Mouse (Mus musculus) thymus, adult 18-20 months (tissue): Measurements from ENCODE around the gene Gm20696.

ENCODE experiments used
- DNase-seq, 2 experiments: peaks; one replicate each; pipeline ENCODE4 v3.0.0; 2022; ENCODE audit warnings: mixed read lengths in 2 of 2

Gm20696 gene

DNA sequence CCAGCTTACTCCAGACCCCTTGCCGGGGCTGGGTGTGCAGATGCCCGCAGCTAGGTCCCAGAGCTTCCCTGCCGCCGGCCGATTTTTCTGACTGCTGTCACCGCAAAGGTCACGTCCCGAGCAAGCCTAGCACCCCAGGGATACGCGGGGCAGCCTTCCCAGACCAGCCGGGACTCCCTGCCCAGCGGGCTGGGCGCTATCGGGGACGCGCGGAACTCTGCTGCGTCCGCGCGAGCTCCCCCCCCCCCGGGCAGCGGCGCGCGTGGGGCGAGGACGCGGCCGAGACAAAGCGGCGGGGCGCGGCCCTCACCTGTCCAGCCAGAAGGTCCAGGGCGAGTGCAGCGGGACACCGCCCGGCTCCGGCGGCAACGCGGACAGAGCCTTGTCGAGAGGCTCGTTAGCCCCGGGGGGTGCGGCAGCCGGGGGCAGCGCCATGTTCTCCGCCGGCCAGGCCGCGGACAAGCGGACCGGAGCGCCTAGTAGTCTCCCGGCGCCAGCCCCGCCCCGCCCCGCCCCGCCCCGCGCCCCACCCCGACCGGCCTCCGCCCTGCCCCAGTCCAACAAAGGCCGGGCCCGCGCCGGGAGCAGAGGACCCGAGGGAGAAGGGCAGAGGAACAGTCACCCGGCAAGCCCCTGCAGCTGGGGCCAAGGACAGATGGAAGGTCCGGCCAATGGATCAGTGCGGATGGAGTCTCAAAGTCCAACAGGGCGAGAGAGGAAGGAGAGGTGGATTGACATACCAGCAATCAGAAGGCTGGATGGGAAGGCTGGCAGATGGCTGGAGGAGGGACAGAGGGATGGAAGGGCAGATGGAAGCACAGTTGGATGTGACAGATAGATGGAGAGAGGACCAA lies at the start of gene Gm20696, which contains the start of gene Eif4e3:
Gene Gm20696 (minus strand): TSS at position 480 of the 854 bp plus-strand sequence.
Gene Eif4e3 (minus strand): TSS at position 454 of the 854 bp plus-strand sequence.
- DNase-seq, result peak in 1 of 2 experiments; percentile 41

DNA sequence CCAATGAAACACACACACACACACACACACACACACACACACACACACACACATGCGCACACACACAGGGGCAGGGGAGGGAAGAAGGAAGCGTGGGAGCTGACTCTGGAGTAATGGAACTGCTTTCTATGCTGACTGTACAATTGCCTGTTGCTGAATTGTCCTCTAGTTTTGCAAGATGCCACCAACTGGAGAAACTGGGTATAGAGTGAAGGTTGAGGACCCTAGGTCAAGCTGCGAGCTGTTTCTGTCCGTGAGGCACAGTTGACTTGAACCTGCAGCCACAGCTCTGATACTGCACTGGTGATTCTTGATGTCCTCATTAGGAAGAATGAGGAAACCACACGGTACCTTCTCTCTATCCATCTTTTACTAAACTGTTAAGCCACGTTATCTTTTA lies 49.3 kb upstream of the Gm20696 start:
- DNase-seq, result no peak

DNA sequence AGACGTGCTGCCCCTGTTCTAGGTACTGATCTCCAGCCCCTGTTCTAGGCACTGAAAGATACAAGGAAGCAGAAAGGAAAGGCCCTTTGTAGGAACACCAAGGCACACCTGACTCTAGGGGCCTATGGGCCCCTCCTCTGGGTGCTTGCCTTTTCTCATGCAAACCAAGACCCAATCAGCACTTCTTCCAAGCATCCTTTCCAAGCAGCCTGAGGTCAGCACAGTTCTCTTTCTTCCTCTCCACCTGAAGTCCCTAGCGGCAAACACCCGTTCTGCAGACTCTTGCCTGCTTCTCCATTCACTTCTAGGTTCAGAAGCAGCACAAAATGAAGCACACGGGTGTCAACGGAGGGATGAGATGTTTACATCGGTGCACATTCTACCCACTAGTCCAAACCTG lies 48.6 kb upstream of the Gm20696 start:
- DNase-seq, result no peak

DNA sequence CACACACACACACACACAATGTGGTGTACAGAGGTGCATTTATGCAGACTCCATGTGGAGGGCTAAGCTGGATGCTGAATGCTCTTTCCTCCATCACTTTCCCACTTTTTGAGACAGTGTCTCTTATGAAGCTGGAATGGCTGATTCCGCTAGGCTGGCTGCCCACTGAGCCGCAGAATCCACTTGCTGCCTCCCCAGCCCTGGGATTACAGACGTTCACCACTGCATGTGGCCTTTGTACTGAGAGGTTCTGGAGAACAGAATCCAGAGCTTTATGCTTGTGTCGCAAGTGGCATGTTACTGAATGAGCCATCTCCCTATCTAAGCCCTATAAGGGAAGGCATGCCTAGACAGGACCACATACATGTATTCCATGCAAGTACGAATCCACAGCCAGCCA lies 46.7 kb upstream of the Gm20696 start:
- DNase-seq, result no peak

DNA sequence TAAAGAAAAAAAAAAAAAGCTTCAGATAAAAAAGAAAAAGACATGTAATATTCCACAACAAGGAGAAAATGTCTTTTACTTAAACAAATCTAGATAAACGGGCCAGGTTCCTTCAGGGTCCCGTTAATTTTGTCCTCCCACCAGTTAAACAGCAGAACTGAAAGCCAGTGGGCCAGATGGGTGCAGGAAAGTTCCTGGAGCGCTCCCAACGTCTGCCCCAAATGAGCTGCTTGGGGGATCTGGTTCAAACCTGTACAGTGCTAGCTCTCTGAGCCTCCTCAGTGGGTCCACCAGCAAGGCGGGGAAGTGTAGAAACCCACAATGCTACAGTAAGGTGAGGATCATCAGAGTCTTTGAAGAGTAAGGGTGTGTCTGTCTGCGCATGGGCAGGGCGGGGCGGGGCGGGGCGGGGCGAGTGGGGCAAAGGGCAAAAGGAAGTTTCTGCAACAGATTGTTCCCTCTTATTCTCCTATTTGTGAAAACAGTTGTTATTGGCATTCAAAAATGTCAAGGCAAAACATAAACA lies 45.0 kb upstream of the Gm20696 start:
- DNase-seq, result no peak

DNA sequence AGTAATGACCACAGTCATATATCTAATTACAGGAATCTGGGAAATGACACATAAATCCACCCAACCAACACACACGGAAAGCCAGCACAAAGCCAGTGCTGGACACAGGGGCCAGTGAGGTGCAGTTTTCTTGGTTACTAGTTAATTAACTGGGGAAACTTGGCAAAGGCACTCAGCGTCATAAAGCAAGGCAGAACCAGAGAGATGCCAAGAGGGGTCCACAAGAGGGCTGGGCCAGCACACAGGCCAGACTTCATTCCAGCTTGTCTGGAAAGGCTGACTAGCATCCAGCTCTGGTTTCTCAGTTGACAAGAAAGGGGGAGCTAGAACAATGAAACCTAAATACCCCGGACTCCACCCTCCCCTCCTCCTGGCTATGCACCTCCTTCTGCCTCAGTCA lies 33.9 kb upstream of the Gm20696 start:
- DNase-seq, result no peak

DNA sequence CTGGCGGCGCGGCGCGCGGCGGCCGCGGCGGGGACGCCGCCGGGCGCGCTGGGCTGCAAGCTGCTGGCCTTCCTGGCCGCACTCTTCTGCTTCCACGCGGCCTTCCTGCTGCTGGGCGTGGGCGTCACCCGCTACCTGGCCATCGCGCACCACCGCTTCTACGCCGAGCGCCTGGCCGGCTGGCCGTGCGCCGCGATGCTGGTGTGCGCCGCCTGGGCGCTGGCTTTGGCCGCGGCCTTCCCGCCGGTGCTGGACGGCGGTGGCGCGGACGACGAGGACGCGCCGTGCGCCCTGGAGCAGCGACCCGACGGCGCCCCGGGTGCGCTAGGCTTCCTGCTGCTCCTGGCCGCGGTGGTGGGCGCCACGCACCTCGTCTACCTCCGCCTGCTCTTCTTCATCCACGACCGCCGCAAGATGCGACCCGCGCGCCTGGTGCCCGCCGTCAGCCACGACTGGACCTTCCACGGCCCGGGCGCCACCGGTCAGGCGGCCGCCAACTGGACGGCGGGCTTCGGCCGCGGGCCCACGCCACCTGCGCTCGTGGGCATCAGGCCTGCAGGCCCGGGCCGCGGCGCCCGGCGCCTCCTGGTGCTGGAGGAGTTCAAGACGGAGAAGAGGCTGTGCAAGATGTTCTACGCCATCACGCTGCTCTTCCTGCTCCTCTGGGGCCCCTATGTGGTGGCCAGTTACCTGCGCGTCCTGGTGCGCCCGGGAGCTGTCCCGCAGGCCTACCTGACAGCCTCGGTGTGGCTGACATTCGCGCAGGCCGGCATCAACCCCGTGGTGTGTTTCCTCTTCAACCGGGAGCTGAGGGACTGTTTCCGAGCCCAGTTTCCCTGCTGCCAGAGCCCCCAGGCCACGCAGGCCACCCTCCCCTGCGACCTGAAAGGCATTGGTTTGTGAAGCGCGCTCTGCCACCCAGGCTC lies 26.6 kb upstream of the Gm20696 start:
- no peak for DNase-seq

DNA sequence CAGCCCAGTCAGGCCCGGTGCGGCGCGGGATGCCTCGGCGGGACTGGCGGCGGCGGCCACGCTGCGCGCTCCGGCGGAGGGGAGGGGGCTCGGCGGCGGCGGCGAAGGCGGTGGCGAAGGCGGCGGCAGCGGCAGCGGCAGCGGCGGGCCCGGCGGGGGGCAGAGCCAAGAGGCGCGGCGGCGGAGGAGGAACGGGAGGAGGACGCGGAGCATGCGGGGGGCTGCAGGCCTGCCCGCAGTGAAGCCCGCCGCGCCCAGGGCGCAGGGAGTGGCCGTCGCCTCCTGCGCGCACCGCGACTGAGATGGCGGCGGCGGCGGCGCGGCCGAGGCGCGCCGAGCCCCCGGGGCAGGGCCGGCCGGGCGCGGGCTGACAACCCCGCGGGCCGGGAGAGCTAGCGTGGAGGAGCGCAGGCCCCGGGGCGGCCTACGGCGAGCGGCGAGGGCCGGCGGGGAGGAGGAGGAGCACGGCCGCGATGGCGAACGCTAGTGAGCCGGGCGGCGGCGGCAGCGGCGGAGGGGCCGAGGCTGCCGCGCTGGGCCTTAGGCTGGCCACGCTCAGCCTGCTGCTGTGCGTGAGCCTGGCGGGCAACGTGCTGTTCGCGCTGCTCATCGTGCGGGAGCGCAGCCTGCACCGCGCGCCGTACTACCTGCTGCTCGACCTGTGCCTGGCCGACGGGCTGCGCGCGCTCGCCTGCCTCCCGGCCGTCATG lies 25.8 kb upstream of the Gm20696 start, which contains the start of gene Gpr27:
Gene Gpr27 (plus strand): TSS at position 474 of the 710 bp plus-strand sequence.
- no peak for DNase-seq

DNA sequence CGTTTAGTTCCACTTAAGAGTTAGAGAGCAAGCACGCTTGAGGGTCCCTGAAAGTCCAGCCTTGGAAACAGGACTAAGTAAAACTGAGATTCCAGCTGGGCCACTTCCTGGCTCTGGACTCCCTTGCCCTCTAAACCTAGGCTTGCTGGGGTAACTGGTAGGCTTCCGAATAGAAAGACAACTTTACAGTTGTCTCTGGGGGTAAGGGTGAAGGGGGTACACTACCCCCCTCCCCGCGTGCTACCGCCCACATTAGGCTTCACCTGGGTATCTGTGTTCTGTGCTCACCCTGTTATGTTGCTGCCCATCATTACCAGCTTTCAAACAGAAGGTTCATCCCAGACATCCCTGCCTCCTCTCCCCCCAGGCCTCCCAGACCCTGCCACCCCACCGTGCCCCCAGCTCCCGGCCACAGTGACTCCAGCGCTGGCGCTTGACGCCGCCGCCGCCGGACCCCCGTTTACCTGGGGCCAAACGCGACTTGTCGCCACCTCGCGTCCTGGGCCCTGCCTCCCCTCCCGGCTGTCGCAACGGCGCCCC lies 25.1 kb upstream of the Gm20696 start:
- DNase-seq, result no peak

DNA sequence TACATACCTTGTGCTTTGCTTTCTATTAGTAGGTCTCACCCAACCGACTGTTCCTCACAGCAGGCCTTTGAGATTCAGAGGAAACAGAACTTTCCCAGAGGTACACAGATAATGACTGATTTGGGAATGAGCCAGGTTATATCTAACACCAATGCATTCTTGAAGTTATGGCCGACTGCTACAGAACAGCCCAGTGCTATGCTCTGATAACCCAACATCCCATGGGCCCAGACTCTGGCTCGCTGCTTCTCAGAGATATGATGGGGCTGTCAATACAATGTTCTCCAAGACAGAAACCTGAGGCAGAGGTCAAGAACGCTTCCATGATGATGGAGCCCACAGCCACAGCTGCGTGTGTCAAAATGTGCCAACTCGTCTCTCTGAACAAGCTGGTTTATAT lies 21.9 kb upstream of the Gm20696 start:
- DNase-seq, result no peak

DNA sequence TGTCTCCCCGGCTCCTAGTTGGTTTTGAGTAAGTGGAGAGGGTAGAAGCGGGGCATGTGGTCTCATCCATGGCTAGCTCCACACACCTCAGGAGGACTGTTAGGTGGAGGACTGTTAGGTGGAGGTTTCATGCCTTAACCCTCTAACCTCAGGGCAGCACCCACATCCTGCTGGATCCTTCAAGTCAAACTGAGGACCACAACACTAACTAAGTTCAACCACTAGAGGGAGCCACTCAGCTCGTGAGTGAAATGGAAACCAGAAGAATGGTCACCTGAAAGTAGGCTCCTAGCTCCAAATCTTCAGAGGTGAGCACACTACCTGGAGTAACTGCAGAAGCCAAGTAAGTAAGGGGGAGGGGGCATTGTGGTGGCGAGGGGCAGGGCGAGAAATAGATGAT lies 18.3 kb upstream of the Gm20696 start:
- DNase-seq, result no peak

DNA sequence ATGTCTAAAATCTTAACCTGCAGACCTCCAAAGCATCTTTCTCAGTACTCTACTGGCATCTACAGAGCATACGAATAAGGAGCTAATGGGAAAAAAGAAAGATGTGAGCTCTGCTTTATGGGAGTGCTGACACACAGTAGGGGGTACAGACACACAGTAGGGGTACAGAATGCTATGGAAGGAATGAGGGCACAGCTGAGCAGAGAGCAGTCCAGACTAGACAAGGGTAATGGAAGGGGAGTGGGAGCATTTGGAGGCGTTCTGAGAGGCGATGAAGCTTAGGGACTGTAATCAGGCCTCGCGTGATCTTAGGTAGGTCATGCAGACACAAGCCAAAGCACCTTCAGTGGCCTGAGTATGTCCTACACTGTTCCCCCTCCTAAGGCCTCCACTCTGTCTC lies 17.4 kb upstream of the Gm20696 start:
- DNase-seq, result no peak

DNA sequence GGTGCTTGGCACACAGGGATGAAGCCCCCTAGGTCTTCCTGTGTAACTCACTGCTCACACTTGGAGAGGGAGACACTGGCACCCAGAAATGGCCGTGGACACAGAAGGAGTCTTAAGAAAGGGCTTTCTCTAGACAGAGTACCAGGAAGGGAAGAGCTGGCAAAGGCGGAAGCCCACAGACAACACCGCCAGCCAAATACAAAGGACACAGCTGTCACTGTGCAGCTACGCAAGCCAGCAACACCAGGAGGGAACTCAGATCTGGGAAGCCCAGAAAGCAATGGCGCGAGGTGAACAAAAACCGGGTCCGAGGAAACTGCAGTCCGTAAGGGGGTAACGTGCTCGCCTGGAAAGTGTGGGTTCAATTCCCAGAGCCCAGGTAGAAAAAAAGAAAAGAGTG lies 11.5 kb upstream of the Gm20696 start:
- DNase-seq, result no peak

DNA sequence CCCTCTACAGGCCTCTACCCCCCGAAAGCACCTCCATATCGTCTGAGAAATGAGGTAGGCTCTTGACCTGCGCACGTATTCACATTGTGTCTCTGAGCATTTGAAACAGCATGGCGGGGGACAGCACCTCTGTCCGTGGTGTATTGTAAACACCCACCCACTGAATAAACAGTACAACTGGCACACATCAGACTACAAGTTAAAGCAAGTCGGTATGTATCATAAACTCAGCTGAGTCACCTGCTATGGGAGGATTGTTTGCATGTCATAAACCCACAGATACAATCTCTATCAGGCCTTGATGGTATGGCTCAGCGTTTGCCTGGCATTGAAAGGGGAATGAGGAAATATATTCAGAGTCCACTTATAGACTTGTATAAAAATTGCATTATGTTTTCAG lies 10.7 kb upstream of the Gm20696 start:
- no peak for DNase-seq

DNA sequence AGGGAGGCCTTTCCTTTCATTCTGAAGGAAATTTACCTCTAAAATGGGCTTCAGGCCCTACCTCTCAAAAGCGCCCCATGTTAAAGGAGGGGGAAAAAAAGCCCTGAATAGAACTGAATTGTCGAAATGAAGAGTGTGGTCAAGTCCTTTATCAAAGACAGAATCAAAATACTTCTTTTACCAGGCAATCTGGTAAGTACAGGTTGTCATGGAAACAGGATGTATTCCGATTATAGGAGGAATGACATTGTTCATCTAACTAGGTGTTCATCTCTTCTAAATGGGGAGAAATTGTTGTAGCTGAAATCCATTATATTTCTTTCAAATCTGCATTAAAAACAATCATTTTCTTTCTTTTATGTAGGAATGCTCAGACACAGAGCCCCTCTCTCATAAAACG lies 7.9 kb upstream of the Gm20696 start:
- no peak for DNase-seq

DNA sequence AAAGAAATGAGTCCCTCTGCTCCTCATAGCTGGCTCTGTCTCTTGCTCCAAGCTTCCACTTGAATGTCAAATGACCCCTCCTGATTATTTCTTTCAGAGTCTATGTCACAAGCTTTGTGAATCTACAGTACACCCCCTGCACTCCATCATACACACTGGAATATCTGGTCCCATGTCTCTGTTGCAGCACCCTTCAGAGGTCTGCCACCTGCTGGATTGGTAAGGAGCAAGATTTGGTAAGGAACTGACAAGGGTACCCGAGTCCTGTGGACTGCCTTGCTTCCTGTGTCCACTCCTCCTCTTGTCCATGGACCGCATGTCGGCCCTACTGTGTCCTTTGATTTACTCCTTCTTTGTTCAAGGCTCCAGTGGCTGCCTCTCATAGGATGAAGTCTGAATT lies 5.2 kb upstream of the Gm20696 start:
- no peak for DNase-seq

DNA sequence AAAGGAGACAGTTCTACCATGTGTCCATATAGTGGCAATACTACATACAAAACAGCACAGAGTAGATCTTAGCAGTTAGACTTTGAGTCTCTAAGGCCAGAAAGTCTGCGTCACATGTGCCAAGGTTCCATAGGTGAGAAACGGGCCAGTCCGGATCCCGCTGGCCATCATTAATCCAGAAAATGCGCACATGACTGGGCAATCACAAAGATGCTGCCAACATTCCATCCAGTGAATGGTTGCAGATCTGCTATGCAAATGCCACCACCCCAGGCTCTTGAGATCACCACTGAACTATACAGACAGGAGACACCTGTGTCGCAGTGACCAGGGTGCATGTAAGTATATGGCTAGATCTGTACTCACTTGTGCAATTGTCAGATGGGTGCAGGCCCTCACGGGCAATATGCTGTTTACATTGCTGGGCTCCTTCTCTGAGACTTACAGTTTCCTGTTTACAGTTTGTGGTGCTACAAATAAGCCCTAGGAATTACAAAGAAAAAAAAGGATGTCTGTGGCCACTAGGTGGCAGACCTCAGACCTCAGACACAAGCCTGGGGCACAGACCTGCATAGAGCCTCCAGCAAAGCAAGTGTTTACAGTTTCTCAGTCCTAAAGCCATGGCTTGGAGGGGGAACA lies 4.0 kb upstream of the Gm20696 start:
- no peak for DNase-seq

DNA sequence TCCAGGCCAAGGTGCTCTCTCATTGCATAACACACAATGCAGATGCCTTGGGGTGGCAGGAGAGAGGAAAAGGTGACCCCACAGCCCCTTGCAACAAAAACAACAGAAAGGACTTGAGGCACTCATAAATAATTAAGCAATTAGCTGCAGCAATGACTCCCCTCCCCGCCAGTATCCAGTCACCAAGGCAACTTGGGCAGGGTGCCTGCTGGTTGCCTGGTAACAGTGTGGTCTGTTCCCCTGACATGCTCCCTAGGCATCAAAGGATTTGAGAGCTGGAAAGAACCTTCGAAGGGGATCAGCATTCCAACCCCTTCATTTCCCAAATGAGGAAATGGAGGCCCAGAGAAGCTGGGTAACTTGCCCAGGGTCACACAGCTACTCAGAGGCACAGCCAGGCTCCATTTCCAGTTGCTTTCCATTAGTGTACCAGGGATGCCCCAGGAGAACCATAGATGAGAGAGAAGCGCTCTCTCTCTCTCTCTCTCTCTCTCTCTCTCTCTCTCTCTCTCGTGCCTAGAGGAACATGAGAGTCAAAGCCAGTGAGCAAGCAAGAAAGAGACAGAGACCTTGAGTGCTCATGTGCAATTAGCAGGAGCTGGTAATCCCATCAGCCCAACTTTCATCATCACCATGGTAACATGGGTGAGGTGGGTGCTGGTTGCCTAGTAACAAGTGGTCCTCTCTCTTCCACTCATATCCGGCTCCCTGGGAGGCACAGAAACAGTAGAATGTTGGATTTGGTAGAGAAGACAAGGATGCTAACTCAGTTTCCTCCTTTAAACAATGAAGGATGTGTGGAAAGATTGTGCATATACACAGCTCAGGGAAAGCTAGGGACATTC lies 3.1 kb upstream of the Gm20696 start:
- DNase-seq, result no peak

DNA sequence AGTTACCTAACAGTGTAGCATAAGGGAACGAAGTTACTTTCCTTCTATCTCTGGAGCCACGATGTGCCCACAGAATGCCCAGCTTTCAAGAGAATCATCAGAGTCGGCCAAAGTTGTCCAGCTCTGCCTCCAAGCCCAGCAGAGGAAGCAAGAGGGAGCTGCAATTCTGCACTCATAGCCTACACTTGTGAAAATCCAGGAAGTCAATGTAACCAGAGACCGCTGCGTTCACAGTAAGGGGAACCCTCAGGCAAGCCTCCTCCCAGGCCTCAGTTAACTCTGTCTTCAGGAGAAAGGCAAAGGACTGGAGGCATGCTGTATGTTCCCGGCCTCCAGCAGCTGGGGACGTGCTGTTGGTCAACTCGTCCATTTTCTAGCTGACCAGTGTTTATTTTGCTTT lies 693 bp upstream of the Gm20696 start:
- DNase-seq, result peak in 1 of 2 experiments; percentile 38

DNA sequence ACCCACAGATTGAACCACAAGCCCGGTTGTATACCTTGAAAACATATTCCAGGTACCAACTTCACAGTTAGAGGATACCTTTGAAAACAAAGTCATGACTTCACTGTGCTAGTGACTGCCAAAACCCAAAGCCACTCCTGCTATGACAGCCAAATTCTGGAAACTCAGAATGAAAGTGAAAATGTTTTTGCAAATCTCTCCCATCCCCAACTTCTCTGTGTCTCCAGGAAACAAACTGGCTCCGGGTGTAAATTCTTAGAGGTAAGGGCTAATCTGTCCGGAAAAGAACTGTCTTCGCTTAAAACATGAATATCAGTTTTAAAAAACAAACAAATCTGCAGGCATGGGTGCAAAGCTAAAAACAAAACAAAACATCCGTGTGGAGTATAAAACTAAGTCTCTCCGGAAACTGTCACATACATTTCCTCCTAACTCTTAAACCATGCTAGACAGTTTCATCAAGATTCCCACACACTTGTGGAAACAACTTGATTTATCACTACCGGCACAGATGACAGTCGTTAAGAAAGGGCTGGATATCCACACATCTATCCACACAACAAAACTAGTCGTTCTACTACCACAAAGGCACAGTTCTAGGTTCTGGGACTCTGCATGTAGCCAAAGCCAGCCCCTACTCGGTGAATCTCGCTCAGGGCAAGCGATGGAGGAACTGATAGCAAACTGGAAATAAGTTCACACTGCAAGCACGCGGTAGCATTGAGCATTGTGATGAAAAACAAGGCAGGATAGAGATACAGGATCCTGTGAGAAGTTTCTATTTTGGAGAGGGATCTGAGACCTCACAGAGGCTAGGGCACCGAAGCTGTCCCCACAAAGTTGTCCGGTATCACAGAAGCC lies 910 bp downstream of the Gm20696 start:
- DNase-seq, result no peak
